Mouse (Mus musculus) urinary bladder, postnatal 0 days (tissue): ENCODE results near the gene Krtap11-1. TPM values are rescaled to one million over a fixed set of nuclear protein-coding genes. Genes with fewer than 3 reads are reported as not detected.

ENCODE experiments used
- polyA plus RNA-seq: library from polyadenylated mRNA; unstranded; fragments of >200 nt; fragmentation: Nextera tagmentation; extraction: Ambion mirVana; gene quantifications from 2 replicates; pipeline ENCODE4 v1.2.1, GENCODE M21; 2015

The Krtap11-1 gene
- polyA plus RNA-seq, result not detected in 2 replicates

GRCm38 (mm10) chr16:89571083-89571482 is at the start of gene Krtap11-1:
Gene Krtap11-1, minus strand, starts transcription at chr16:89571183.

Other genes with a start within 250 kb of the Krtap11-1 start
- gene Krtap21-1, start 167.3 kb downstream of the Krtap11-1 start, polyA plus RNA-seq, result not detected in 2 replicates
- gene Krtap6-2, start 151.1 kb downstream of the Krtap11-1 start, polyA plus RNA-seq, result not detected in 2 replicates
- not detected in 2 replicates for gene Krtap8-1, start 83.2 kb downstream of the Krtap11-1 start, polyA plus RNA-seq
- not detected in 2 replicates for gene Krtap7-1, start 62.9 kb downstream of the Krtap11-1 start, polyA plus RNA-seq